Mouse (Mus musculus) macrophage (primary cell): ENCODE measurements around the gene Setd7. TPM values are rescaled to one million over a fixed set of nuclear protein-coding genes. Genes with fewer than 3 reads are reported as not detected.

Experiments
- H3K27ac ChIP-seq: fragments of 350-480 bp; formaldehyde crosslinking; 2 replicates; pipeline ENCODE4 v1.9.0; 2021
- H3K36me3 ChIP-seq: fragments of 350-480 bp; formaldehyde crosslinking; 2 replicates; pipeline ENCODE4 v1.9.0; 2021; ENCODE audit errors: inconsistent target
- H3K4me3 ChIP-seq: fragments of 350-480 bp; formaldehyde crosslinking; 2 replicates; pipeline ENCODE4 v1.9.0; 2021; ENCODE audit errors: inconsistent target
- H3K79me2 ChIP-seq: fragments of 350-480 bp; formaldehyde crosslinking; 2 replicates; pipeline ENCODE4 v1.9.0; 2021; ENCODE audit errors: inconsistent target
- WGBS: methylation state at CpG from one replicate; pipeline ENCODE4 v1.1.7; 2026; ENCODE audit warnings: inconsistent platforms; ENCODE audit not compliant: missing documents; 5-methylcytosine and 5-hydroxymethylcytosine counted together
- polyA plus RNA-seq: library from polyadenylated mRNA; stranded (reverse); fragments of 250-400 nt; gene quantifications from 3 replicates; pipeline ENCODE4 v1.2.4, GENCODE M21; 2018; ENCODE audit warnings: inconsistent platforms

The Setd7 gene
- polyA plus RNA-seq, 1 experiment from 2014 or later: 17.9 TPM

DNA sequence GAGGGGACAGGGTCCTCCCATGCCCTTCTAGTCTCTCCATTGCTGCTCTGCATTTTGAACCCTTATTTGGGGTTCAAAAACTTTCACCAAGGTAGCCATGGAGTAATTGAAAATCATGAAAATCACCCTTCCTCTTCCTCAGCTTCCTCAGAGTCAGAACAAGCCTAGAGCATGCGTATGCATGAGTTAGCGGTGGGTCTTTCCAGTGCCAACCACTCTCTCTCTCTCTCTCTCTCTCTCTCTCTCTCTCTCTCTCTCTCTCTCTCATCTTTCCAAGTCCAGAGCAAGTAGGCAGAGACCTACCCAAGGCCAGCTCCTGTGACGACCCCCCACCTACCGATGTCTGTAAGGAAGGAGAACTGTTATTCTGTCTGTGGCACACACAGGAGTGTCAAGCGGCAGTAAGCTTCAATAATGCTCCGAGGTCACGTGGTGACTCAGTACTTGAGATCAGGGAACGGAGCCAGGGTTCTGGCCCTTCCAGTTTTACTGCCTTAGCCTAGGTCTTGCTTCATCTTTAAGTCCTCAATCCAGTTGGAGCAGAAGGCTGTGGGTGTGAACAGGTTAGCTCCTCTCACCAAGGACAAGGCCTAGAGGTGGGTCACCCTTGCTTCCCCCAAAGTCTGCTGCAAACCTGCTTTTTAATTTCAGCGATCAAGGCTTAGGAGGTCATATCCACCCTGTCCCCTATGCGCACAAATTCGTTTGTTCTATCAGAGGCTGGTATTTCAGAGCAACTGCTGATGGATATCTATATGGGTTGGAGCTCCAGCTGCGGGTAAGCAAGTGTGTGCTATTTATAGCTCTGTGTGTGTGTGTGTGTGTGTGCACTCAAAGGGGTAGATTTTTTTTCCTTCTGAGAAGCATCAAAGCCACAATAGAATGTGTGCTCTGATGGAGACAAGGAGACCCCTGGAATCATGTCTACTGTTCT lies 17.4 kb upstream of the Setd7 start:
- H3K79me2 ChIP-seq: no peaks in the 10 kb centered on the region
- no peak overlapping the region for H3K4me3 ChIP-seq
- 42% methylated on average over 12 of the region's 12 CpGs for WGBS
- H3K27ac ChIP-seq: no peak overlapping the region
- H3K36me3 ChIP-seq: no peaks in the 10 kb centered on the region

DNA sequence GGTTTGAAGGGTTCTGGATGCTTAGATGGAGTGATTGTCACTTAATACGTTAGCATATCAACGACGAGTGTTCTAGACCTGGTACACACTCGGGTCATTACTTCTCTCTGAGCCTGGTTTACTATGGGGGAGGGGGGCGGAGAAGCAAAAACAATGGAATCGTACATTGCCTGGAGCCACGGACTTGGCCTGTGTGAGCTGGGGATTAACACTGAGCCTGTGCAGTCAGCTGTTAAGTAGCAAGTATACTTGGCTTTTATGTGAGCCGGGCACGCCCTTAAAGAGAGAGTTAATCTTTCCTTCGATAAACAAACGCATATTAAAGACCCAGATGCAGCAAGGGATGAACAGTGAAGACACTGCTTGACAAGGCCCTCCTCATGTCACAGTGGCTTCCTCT lies 16.7 kb upstream of the Setd7 start:
- 95% methylated on average over 11 of the region's 11 CpGs for WGBS

GRCm38 (mm10) chr3:51573915-51574314 lies 13.2 kb upstream of the Setd7 start:
- H3K4me3 ChIP-seq: no peak overlapping the region
- 91% methylated on average over 9 of the region's 9 CpGs for WGBS

More for the DNA sequence above, 16.7 kb upstream of the Setd7 start:
- Histone ChIP-seq H3K4me3 (no peak overlapping the region), H3K79me2 (no peaks in the 10 kb centered on the region), H3K36me3 (no peaks in the 10 kb centered on the region), H3K27ac (no peak overlapping the region)

DNA sequence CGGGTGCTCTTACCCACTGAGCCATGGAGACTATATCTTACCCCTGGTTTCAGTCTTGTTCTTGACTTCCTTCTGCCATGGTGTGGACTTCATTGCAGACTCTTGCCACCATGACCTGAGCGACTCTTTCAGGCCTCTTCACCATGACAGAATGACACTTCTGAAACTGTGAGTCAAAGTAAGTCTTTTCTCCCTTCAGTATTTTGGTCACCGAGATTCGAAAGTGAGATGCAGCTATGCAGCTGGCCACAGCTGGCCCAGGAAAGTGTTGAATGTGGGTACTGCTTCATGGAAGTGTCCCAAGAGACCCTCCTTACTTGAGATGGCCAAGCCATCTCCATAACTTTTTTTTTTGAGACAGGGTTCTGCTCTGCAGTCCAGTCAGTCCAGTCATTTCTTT lies 9.5 kb upstream of the Setd7 start:
- WGBS: 97% methylated on average over 4 of the region's 4 CpGs
- Histone ChIP-seq H3K79me2 (no peaks in the 10 kb centered on the region), H3K4me3 (no peak overlapping the region), H3K27ac (no peak overlapping the region), H3K36me3 (no peaks in the 10 kb centered on the region)

More at GRCm38 (mm10) chr3:51573915-51574314, 13.2 kb upstream of the Setd7 start:
- no peaks in the 10 kb centered on the region for H3K79me2 ChIP-seq
- H3K36me3 ChIP-seq: no peaks in the 10 kb centered on the region
- H3K27ac ChIP-seq: no peak overlapping the region

GRCm38 (mm10) chr3:51561993-51562385 lies 1.3 kb upstream of the Setd7 start:
- H3K27ac ChIP-seq: no peak overlapping the region
- 38% methylated on average over 6 of the region's 6 CpGs for WGBS
- no peaks in the 10 kb centered on the region for H3K36me3 ChIP-seq
- H3K4me3 ChIP-seq: peak overlapping the region; percentile 50; the same call in 1 of the 2 replicates
- H3K79me2 ChIP-seq: peaks cover 26% of the 10 kb centered on the region

- peaks cover 32% of the 10 kb centered on the region for H3K79me2 ChIP-seq
- H3K4me3 ChIP-seq: peak overlapping the region; percentile 50
- no peaks in the 10 kb centered on the region for H3K36me3 ChIP-seq
- H3K27ac ChIP-seq: peak overlapping the region; percentile 49
- 1% methylated on average over 32 of the region's 32 CpGs for WGBS
Measured at GRCm38 (mm10) chr3:51561109-51561992, 672 bp upstream of the Setd7 start.

GRCm38 (mm10) chr3:51559594-51560450 lies 857 bp downstream of the Setd7 start:
- 1% methylated on average over 67 of the region's 80 CpGs for WGBS
- Histone ChIP-seq H3K36me3 (no peaks in the 10 kb centered on the region), H3K27ac (peak overlapping the region; percentile 17; the same call in 1 of the 2 replicates), H3K4me3 (peak overlapping the region; percentile 50), H3K79me2 (peaks cover 46% of the 10 kb centered on the region)

- 84% methylated on average over 8 of the region's 8 CpGs for WGBS
- H3K36me3 ChIP-seq: no peaks in the 10 kb centered on the region
- no peak overlapping the region for H3K4me3 ChIP-seq
- peaks cover 89% of the 10 kb centered on the region for H3K79me2 ChIP-seq
- no peak overlapping the region for H3K27ac ChIP-seq
Measured at GRCm38 (mm10) chr3:51555583-51555982, 5.1 kb downstream of the Setd7 start.

GRCm38 (mm10) chr3:51554836-51555235 lies 5.8 kb downstream of the Setd7 start:
- WGBS: 93% methylated on average over 4 of the region's 4 CpGs
- H3K27ac ChIP-seq: no peak overlapping the region
- no peak overlapping the region for H3K4me3 ChIP-seq
- H3K36me3 ChIP-seq: peaks cover 1% of the 10 kb centered on the region; the same call in 1 of the 2 replicates
- peaks cover 96% of the 10 kb centered on the region for H3K79me2 ChIP-seq

DNA sequence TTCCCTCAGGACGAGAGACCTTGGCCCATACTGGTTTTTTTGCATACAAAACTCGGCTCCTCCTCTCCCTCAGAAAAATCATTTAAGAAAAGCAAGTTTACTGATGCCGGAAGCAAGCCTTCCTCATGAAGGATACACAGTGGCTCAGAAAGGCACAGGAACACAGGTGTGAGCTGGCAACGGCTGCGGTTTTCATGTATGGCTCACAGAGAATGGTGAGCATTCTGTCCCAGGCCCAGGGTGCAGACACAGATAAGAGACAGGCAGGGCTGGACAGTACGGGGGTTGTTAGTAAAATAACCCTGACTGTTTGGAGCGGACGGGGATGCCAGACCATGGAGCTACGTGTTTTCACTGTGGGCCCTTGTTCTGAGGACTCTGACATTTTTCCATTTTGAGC lies 6.6 kb downstream of the Setd7 start:
- Histone ChIP-seq H3K27ac (peak overlapping the region; percentile 58; the same call in 1 of the 2 replicates), H3K36me3 (peaks cover 9% of the 10 kb centered on the region; the same call in 1 of the 2 replicates), H3K79me2 (peaks cover 93% of the 10 kb centered on the region), H3K4me3 (no peak overlapping the region)
- 48% methylated on average over 9 of the region's 9 CpGs for WGBS

GRCm38 (mm10) chr3:51553497-51553875 lies 7.2 kb downstream of the Setd7 start:
- peak overlapping the region; percentile 58 for H3K27ac ChIP-seq
- H3K36me3 ChIP-seq: peaks cover 13% of the 10 kb centered on the region; the same call in 1 of the 2 replicates
- peaks cover 87% of the 10 kb centered on the region for H3K79me2 ChIP-seq
- H3K4me3 ChIP-seq: peak overlapping the region; percentile 40
- WGBS: 18% methylated on average over 8 of the region's 8 CpGs

DNA sequence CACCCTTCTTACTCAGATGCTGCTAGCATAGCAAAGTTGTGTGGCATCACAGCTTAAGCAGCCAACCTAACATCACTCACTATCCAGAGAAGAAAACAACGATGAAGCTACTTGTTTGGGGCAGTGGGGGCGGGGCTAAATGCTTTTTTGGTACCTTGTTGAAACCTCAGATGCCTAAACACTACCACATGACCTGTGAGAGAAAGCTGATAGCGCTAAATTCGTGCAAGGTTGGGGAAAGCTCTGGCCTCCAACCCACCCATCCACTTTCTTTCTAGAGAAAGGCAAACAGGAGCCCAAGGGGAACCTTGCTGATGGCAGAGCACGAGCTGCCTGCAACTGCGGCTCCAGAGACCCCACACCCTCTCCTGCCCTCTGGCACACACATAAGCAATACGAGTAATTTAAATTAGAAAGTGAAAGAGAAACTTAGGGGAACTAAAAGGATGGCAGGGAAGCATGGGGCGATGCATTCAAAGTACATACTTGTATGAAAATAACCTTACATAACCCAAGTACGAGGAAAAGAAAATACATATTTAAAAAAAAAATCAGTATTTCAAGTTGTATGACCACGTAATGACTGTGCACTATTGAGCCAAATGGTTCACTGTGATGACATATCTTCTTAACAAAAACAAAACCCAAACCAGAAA lies 7.7 kb downstream of the Setd7 start:
- H3K79me2 ChIP-seq: peaks cover 82% of the 10 kb centered on the region
- peak overlapping the region; percentile 58 for H3K27ac ChIP-seq
- peak overlapping the region; percentile 40 for H3K4me3 ChIP-seq
- H3K36me3 ChIP-seq: peaks cover 13% of the 10 kb centered on the region; the same call in 1 of the 2 replicates
- 0% methylated on average over 10 of the region's 10 CpGs for WGBS

DNA sequence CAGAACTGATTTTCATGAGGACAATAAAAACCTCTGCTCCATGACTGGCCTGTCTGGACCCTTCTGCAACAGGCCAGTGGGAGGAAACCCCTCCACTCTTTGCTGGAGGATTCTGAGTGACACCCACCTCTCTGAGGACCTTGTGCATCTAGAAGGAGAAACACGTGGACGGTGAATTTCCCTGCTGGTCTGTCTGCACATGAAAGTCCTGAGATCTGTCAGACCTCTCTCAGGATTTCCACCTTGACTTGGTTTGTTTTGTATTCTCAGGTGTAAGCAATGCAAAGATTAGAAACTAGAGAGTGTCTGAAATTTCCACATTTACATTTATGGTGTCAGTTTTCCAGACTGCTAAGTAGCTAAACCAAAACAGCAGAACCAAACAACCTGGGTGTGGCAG lies 8.5 kb downstream of the Setd7 start:
- Histone ChIP-seq H3K4me3 (no peak overlapping the region), H3K79me2 (peaks cover 74% of the 10 kb centered on the region), H3K36me3 (peaks cover 13% of the 10 kb centered on the region; the same call in 1 of the 2 replicates), H3K27ac (no peak overlapping the region; the same call in 1 of the 2 replicates)
- WGBS: 95% methylated on average over 2 of the region's 2 CpGs
